Comparison of ENCODE assay signal across 8 mouse cellular contexts in genomic region chr7:80371041-80371751, GRCm38 (mm10). TPM values are rescaled to one million over a fixed set of nuclear protein-coding genes. Genes with fewer than 3 reads are reported as not detected.
DNase-seq lines count a peak whose midpoint lies in the region; ATAC-seq lines count a peak whose summit lies in the region.

TSS of gene Man2a2 (minus strand) at chr7:80371375.

- WGBS in intestine, embryonic 16.5 days: 1% methylated on average over 68 of the region's 86 CpGs
- WGBS in midbrain, embryonic 10.5 days: under 1% methylated on average over 86 of the region's 86 CpGs

- H3K27ac ChIP-seq in intestine, embryonic 16.5 days (ENCODE audit: low read length): peak within 1 kb of the TSS; percentile 86
- peak within 1 kb of the TSS; percentile 93 for H3K27ac ChIP-seq in midbrain, embryonic 10.5 days (replicated peaks)

- ATAC-seq in intestine, embryonic 16.5 days: peak; percentile 75

- intact Hi-C loops in left cerebral cortex, postnatal 4 days (cut with DNase I): no loop called here

- H3K9me3 ChIP-seq in intestine, embryonic 16.5 days (ENCODE audit: control insufficient read depth, low read length): no peaks in the 10 kb centered on the region
- H3K9me3 ChIP-seq in midbrain, embryonic 10.5 days (replicated peaks): no peaks in the 10 kb centered on the region

- H3K4me3 ChIP-seq in intestine, embryonic 16.5 days (ENCODE audit: low read length): peak within 1 kb of the TSS; percentile 84
- H3K4me3 ChIP-seq in midbrain, embryonic 10.5 days: peak within 1 kb of the TSS; percentile 96

- peaks cover 15% of the 10 kb centered on the region for H3K4me1 ChIP-seq in intestine, embryonic 16.5 days (ENCODE audit: control insufficient read depth, insufficient read depth, low read length)
- peaks cover 20% of the 10 kb centered on the region for H3K4me1 ChIP-seq in midbrain, embryonic 10.5 days

- H3K9ac ChIP-seq in intestine, embryonic 16.5 days (ENCODE audit: low read depth, low read length): peak within 1 kb of the TSS; percentile 85

- peak; percentile 28 for DNase-seq in adipocyte (ENCODE audit: low spot score)
- DNase-seq in embryo, embryonic 10 days (ENCODE audit: low spot score): peak; percentile 78
- no peak for DNase-seq in gonadal fat pad, adult 2 months (ENCODE audit: low read depth)
- DNase-seq in left cerebral cortex, postnatal 4 days: peak; percentile 60
- peak; percentile 69 for DNase-seq in midbrain, embryonic 10.5 days (ENCODE audit: low spot score)
- peak; percentile 45 to 46 for DNase-seq in right cerebral cortex, postnatal 36 days (ENCODE audit: low spot score in 2 of 2)
- no peak for DNase-seq in c-Kit-positive CD71-positive TER-119-positive erythroid progenitor cells, embryonic 14.5 days (ENCODE audit: low spot score)

- H3K4me2 ChIP-seq in intestine, embryonic 16.5 days (ENCODE audit: low read depth, low read length): peak within 1 kb of the TSS; percentile 73

- no peaks in the 10 kb centered on the region for H3K27me3 ChIP-seq in intestine, embryonic 16.5 days (replicated peaks; ENCODE audit: control insufficient read depth, insufficient read depth, low read length)
- no peaks in the 10 kb centered on the region for H3K27me3 ChIP-seq in midbrain, embryonic 10.5 days (ENCODE audit: low read depth, poor library complexity, severe bottlenecking)

- peaks cover 4% of the 10 kb centered on the region; the same call in 1 of the 2 replicates for H3K36me3 ChIP-seq in intestine, embryonic 16.5 days (ENCODE audit: control insufficient read depth, insufficient read depth, low read length)
- peaks cover 25% of the 10 kb centered on the region for H3K36me3 ChIP-seq in midbrain, embryonic 10.5 days

RNA-seq across cellular contexts. Expression of gene Man2a2, which starts in this region (rescaled TPM):
- polyA plus RNA-seq in gonadal fat pad, adult 2 months (2012; rRNA removed): 77.8 and 113 TPM in 2 replicates
- 8.0 and 10.0 TPM in 2 replicates for polyA plus RNA-seq in intestine, embryonic 16.5 days (2015; fragmentation: Nextera tagmentation; extraction: Ambion mirVana)
- 100 to 1,000 TPM; 112 to 121 TPM for total RNA-seq in left cerebral cortex, postnatal 4 days (2021)
- polyA plus RNA-seq in midbrain, embryonic 10.5 days (2016; fragmentation: Nextera tagmentation; extraction: Ambion mirVana): 15.7 and 18.4 TPM in 2 replicates

Comparison
In these comparisons a context has a peak if more than half of its experiments do, and no peak if none do; other contexts are left out.
1. DNase-seq: peak in adipocyte (single experiment), embryo, embryonic 10 days (single experiment), left cerebral cortex, postnatal 4 days (single experiment), midbrain, embryonic 10.5 days (single experiment) and right cerebral cortex, postnatal 36 days (2 of 2); none in gonadal fat pad, adult 2 months (single experiment) and c-Kit-positive CD71-positive TER-119-positive erythroid progenitor cells, embryonic 14.5 days (single experiment).